Mouse (Mus musculus) stomach, postnatal 0 days (tissue): Measurements from ENCODE around the gene Gtf2e1.

Source experiments
- CTCF ChIP-seq: IDR thresholded peaks from 2 replicates; pipeline ENCODE4 v1.5.1; 2016; ENCODE audit warnings: antibody characterized with exemption, low read depth, mild to moderate bottlenecking, moderate library complexity
- EP300 ChIP-seq: optimal IDR thresholded peaks from 2 replicates; pipeline ENCODE3; 2016; ENCODE audit warnings: antibody characterized with exemption

DNA sequence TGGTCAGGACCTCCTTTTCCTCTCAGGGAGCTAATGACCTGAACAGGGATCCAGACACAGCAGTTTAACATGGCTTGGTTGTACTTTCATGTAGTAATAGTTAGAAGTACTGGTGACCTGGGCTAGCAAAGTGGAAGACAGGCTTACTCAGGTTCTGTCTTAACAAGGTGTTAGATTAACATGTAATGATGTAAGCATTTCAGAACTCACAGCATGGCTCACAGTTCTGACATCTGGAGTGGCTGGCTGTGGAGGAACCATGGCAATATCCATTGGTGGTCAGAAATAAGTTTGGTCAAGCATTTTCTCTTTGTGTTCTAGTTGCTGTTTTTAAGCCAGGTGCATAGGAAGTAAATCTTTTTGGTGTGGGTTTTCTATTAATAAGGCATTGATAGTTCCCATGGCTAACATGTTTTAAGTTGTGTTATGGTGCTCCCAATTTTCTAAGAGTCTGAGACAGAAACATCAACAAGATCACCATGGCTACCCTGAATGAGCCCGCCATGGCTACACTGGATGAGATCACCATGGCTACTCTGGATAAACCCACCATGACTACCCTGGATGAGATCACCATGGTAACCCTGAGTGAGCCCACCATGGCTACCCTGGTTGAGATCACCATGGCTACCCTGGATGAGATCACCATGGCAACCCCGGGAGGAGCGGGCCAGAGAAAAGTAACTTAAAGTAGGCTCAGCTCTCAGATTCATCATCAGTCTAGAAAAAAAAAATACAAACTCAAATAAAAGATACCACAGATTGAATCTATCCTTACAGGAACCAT lies 52.6 kb downstream of the Gtf2e1 start:
- TF ChIP-seq CTCF (no peak), EP300 (no peak)
